In the genomic region with DNA sequence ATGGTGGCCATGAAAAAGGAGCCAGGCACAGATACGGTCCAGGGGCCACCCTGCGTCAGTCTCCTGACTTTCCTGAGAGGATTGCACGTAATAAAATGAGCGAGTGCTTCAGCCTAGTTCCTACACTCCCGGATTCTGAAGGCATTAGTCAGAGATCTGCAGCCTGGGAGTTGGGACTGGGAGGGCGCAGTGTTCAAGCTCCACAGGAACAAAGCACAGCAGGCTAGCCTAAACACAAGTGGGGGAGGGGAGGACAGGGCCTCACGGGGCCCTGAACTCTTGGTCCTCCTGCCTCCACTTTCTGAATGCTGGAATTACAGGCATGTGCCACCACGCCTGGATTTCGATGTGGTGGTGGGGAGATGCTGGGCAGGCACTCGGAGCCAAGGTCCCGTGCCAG, we compare ENCODE assay signal across 8 mouse cellular contexts. TPM values are rescaled to one million over a fixed set of nuclear protein-coding genes. Genes with fewer than 3 reads are reported as not detected.
DNase-seq lines count a peak whose midpoint lies in the region; ATAC-seq lines count a peak whose summit lies in the region.

No protein-coding gene starts in this region.

- H3K9me3 ChIP-seq in forebrain, embryonic 10.5 days = no peaks in the 10 kb centered on the region
- no peaks in the 10 kb centered on the region for H3K9me3 ChIP-seq in forebrain, embryonic 14.5 days (replicated peaks; ENCODE audit: control insufficient read depth, low read length)
- H3K9me3 ChIP-seq in midbrain, embryonic 10.5 days (replicated peaks) = no peaks in the 10 kb centered on the region
- H3K9me3 ChIP-seq in midbrain, embryonic 15.5 days = no peaks in the 10 kb centered on the region
- H3K9me3 ChIP-seq in limb, embryonic 13.5 days = no peaks in the 10 kb centered on the region
- H3K9me3 ChIP-seq in stomach, embryonic 15.5 days = no peaks in the 10 kb centered on the region

- 36% methylated on average over 11 of the region's 11 CpGs for WGBS in forebrain, embryonic 10.5 days
- WGBS in forebrain, embryonic 14.5 days = 34% methylated on average over 11 of the region's 11 CpGs
- 37% methylated on average over 11 of the region's 11 CpGs for WGBS in midbrain, embryonic 10.5 days
- 41% methylated on average over 11 of the region's 11 CpGs for WGBS in midbrain, embryonic 15.5 days
- 39% methylated on average over 11 of the region's 11 CpGs for WGBS in limb, embryonic 13.5 days
- 38% methylated on average over 11 of the region's 11 CpGs for WGBS in stomach, embryonic 15.5 days

- DNase-seq in forebrain, embryonic 10.5 days (ENCODE audit: extremely low spot score, low spot score) = no peak
- no peak for DNase-seq in forebrain, embryonic 14.5 days (ENCODE audit: low spot score)
- peak; percentile 40 for DNase-seq in midbrain, embryonic 10.5 days (ENCODE audit: low spot score)
- no peak for DNase-seq in cerebellum, adult 18-20 months
- no peak for DNase-seq in B cell, adult 2 months

- no peaks in the 10 kb centered on the region for H3K27me3 ChIP-seq in forebrain, embryonic 10.5 days (ENCODE audit: poor library complexity, severe bottlenecking)
- no peaks in the 10 kb centered on the region for H3K27me3 ChIP-seq in forebrain, embryonic 14.5 days (replicated peaks; ENCODE audit: control insufficient read depth, insufficient read depth, low read length)
- H3K27me3 ChIP-seq in midbrain, embryonic 10.5 days (ENCODE audit: low read depth, poor library complexity, severe bottlenecking) = no peaks in the 10 kb centered on the region
- no peaks in the 10 kb centered on the region for H3K27me3 ChIP-seq in midbrain, embryonic 15.5 days (replicated peaks)
- H3K27me3 ChIP-seq in limb, embryonic 13.5 days = no peaks in the 10 kb centered on the region
- H3K27me3 ChIP-seq in stomach, embryonic 15.5 days (replicated peaks) = no peaks in the 10 kb centered on the region

- no peak overlapping the region for H3K4me3 ChIP-seq in forebrain, embryonic 10.5 days
- no peak overlapping the region for H3K4me3 ChIP-seq in forebrain, embryonic 14.5 days (ENCODE audit: low read depth, low read length)
- no peak overlapping the region for H3K4me3 ChIP-seq in midbrain, embryonic 10.5 days
- no peak overlapping the region for H3K4me3 ChIP-seq in midbrain, embryonic 15.5 days
- no peak overlapping the region for H3K4me3 ChIP-seq in limb, embryonic 13.5 days
- no peak overlapping the region for H3K4me3 ChIP-seq in stomach, embryonic 15.5 days (replicated peaks)

- H3K4me1 ChIP-seq in forebrain, embryonic 10.5 days = peaks cover 61% of the 10 kb centered on the region
- H3K4me1 ChIP-seq in forebrain, embryonic 14.5 days (ENCODE audit: control insufficient read depth, insufficient read depth, low read length) = no peaks in the 10 kb centered on the region
- H3K4me1 ChIP-seq in midbrain, embryonic 10.5 days = peaks cover 46% of the 10 kb centered on the region
- H3K4me1 ChIP-seq in midbrain, embryonic 15.5 days = peaks cover 25% of the 10 kb centered on the region
- H3K4me1 ChIP-seq in limb, embryonic 13.5 days = peaks cover 62% of the 10 kb centered on the region
- H3K4me1 ChIP-seq in stomach, embryonic 15.5 days = peaks cover 85% of the 10 kb centered on the region

- H3K27ac ChIP-seq in forebrain, embryonic 10.5 days = peak overlapping the region; percentile 65
- H3K27ac ChIP-seq in forebrain, embryonic 14.5 days (ENCODE audit: low read depth, low read length) = no peak overlapping the region
- peak overlapping the region; percentile 63; the same call in 1 of the 2 replicates for H3K27ac ChIP-seq in midbrain, embryonic 10.5 days (replicated peaks)
- H3K27ac ChIP-seq in midbrain, embryonic 15.5 days = no peak overlapping the region
- H3K27ac ChIP-seq in limb, embryonic 13.5 days = peak overlapping the region; percentile 95; the same call in 1 of the 2 replicates
- peak overlapping the region; percentile 96 for H3K27ac ChIP-seq in stomach, embryonic 15.5 days

- peaks cover 91% of the 10 kb centered on the region for H3K36me3 ChIP-seq in forebrain, embryonic 10.5 days (replicated peaks)
- peaks cover 79% of the 10 kb centered on the region for H3K36me3 ChIP-seq in forebrain, embryonic 14.5 days (ENCODE audit: control insufficient read depth, insufficient read depth, low read length)
- peaks cover 92% of the 10 kb centered on the region for H3K36me3 ChIP-seq in midbrain, embryonic 10.5 days
- peaks cover 36% of the 10 kb centered on the region for H3K36me3 ChIP-seq in midbrain, embryonic 15.5 days (replicated peaks)
- H3K36me3 ChIP-seq in limb, embryonic 13.5 days = peaks cover 74% of the 10 kb centered on the region
- peaks cover 29% of the 10 kb centered on the region for H3K36me3 ChIP-seq in stomach, embryonic 15.5 days

- H3K9ac ChIP-seq in forebrain, embryonic 14.5 days (ENCODE audit: low read length) = no peak overlapping the region
- H3K9ac ChIP-seq in midbrain, embryonic 15.5 days = no peak overlapping the region
- H3K9ac ChIP-seq in limb, embryonic 13.5 days = no peak overlapping the region; the same call in 1 of the 2 replicates
- no peak overlapping the region for H3K9ac ChIP-seq in stomach, embryonic 15.5 days

- ATAC-seq in forebrain, embryonic 14.5 days = no peak
- no peak for ATAC-seq in midbrain, embryonic 15.5 days (replicated peaks)
- ATAC-seq in limb, embryonic 13.5 days (ENCODE audit: low FRiP score, low read depth) = no peak
- no peak for ATAC-seq in stomach, embryonic 15.5 days (ENCODE audit: insufficient read depth, low FRiP score, low read depth)

- H3K4me2 ChIP-seq in forebrain, embryonic 14.5 days (ENCODE audit: low read length) = no peak overlapping the region
- no peak overlapping the region for H3K4me2 ChIP-seq in midbrain, embryonic 15.5 days
- peak overlapping the region; percentile 11; the same call in 1 of the 2 replicates for H3K4me2 ChIP-seq in limb, embryonic 13.5 days (replicated peaks)
- peak overlapping the region; percentile 8 for H3K4me2 ChIP-seq in stomach, embryonic 15.5 days

RNA-seq across cellular contexts. Expression of a gene that starts 7.7 kb away (rescaled TPM):
- polyA plus RNA-seq in forebrain, embryonic 10.5 days (2016; fragmentation: Nextera tagmentation; extraction: Ambion mirVana) = 87.2 and 90.2 TPM in 2 replicates
- 87.6 and 88.4 TPM in 2 replicates for polyA plus RNA-seq in forebrain, embryonic 14.5 days (2014; fragmentation: Nextera tagmentation; extraction: Ambion mirVana)
- 103 and 114 TPM in 2 replicates for polyA plus RNA-seq in midbrain, embryonic 10.5 days (2016; fragmentation: Nextera tagmentation; extraction: Ambion mirVana)
- 80.7 and 82.7 TPM in 2 replicates for polyA plus RNA-seq in midbrain, embryonic 15.5 days (2015; fragmentation: Nextera tagmentation; extraction: Ambion mirVana)
- 87.3 and 90.6 TPM in 2 replicates for polyA plus RNA-seq in limb, embryonic 13.5 days (2015; fragmentation: Nextera tagmentation; extraction: Ambion mirVana)
- 122 and 124 TPM in 2 replicates for polyA plus RNA-seq in stomach, embryonic 15.5 days (2015; fragmentation: Nextera tagmentation; extraction: Ambion mirVana)

RNA-seq across cellular contexts. Expression of a gene that starts 7.8 kb away (rescaled TPM):
- polyA plus RNA-seq in forebrain, embryonic 10.5 days (2016; fragmentation: Nextera tagmentation; extraction: Ambion mirVana) = 49.4 and 51.3 TPM in 2 replicates
- 35.9 and 43.1 TPM in 2 replicates for polyA plus RNA-seq in forebrain, embryonic 14.5 days (2014; fragmentation: Nextera tagmentation; extraction: Ambion mirVana)
- polyA plus RNA-seq in midbrain, embryonic 10.5 days (2016; fragmentation: Nextera tagmentation; extraction: Ambion mirVana) = 49.8 and 56.9 TPM in 2 replicates
- 41.3 and 41.4 TPM in 2 replicates for polyA plus RNA-seq in midbrain, embryonic 15.5 days (2015; fragmentation: Nextera tagmentation; extraction: Ambion mirVana)
- polyA plus RNA-seq in limb, embryonic 13.5 days (2015; fragmentation: Nextera tagmentation; extraction: Ambion mirVana) = 42.1 and 46.0 TPM in 2 replicates
- 36.1 and 37.9 TPM in 2 replicates for polyA plus RNA-seq in stomach, embryonic 15.5 days (2015; fragmentation: Nextera tagmentation; extraction: Ambion mirVana)

Comparison
In these comparisons a context has a peak if more than half of its experiments do, and no peak if none do; other contexts are left out.
1. H3K27ac ChIP-seq: peak in forebrain, embryonic 10.5 days (single experiment), midbrain, embryonic 10.5 days (single experiment), limb, embryonic 13.5 days (single experiment) and stomach, embryonic 15.5 days (single experiment); none in forebrain, embryonic 14.5 days (single experiment) and midbrain, embryonic 15.5 days (single experiment).
2. H3K4me2 ChIP-seq: peak in limb, embryonic 13.5 days (single experiment) and stomach, embryonic 15.5 days (single experiment); none in forebrain, embryonic 14.5 days (single experiment) and midbrain, embryonic 15.5 days (single experiment).